Mouse (Mus musculus) erythroblast, embryonic 14.5 days (primary cell): ENCODE measurements around the gene Ndrg3. TPM values are rescaled to one million over a fixed set of nuclear protein-coding genes. Genes with fewer than 3 reads are reported as not detected.
A peak's percentile ranks its signal among the peaks of the same experiment; 100 is the strongest.
"Not testable (repeated sequence)": the region's sequence is repeated elsewhere in the genome, so short reads cannot be mapped to it uniquely, and the experiment has no call there.

Experiments used
- H3K27me3 ChIP-seq: 2 replicates; pipeline ENCODE4 v1.6.1; 2012; ENCODE audit warnings: inconsistent platforms; ENCODE audit not compliant: control insufficient read depth
- H3K36me3 ChIP-seq: 2 replicates; pipeline ENCODE4 v1.6.1; 2012; ENCODE audit warnings: mild to moderate bottlenecking, inconsistent platforms; ENCODE audit not compliant: control insufficient read depth
- H3K4me1 ChIP-seq: 2 replicates; pipeline ENCODE4 v1.6.1; 2012; ENCODE audit warnings: inconsistent platforms; ENCODE audit not compliant: control insufficient read depth
- H3K4me3 ChIP-seq: replicated peaks from 2 replicates; pipeline ENCODE3; 2012; ENCODE audit warnings: moderate library complexity, mild to moderate bottlenecking, inconsistent platforms
- H3K9me3 ChIP-seq: 2 replicates; pipeline ENCODE4 v1.6.1; 2012; ENCODE audit warnings: low read length, inconsistent platforms, mixed read lengths; ENCODE audit not compliant: control insufficient read depth
- GATA1 ChIP-seq: IDR thresholded peaks from 2 replicates; pipeline ENCODE4 v1.6.1; 2012; ENCODE audit warnings: low read length, inconsistent platforms, mixed read lengths
- TAL1 ChIP-seq: IDR thresholded peaks from 3 replicates; pipeline ENCODE4 v1.6.1; 2012; ENCODE audit warnings: low read length, inconsistent platforms, mixed read lengths
- polyA plus RNA-seq: library from polyadenylated mRNA; stranded (reverse); fragments of >175 nt; gene quantifications from 2 replicates; pipeline ENCODE4 v1.2.3, GENCODE M21; 2012

The Ndrg3 gene
- polyA plus RNA-seq, 1 experiment, result 1.6 TPM

- H3K4me3 ChIP-seq, result no peak overlapping the region
- TF ChIP-seq TAL1, result no peak
- no peaks in the 10 kb centered on the region for H3K27me3 ChIP-seq
- H3K4me1 ChIP-seq, result peaks cover 39% of the 10 kb centered on the region
- no peaks in the 10 kb centered on the region for H3K9me3 ChIP-seq
- peaks cover 95% of the 10 kb centered on the region for H3K36me3 ChIP-seq
These were observed 60.4 kb downstream of the Ndrg3 start for GRCm38 (mm10) chr2:156931421-156931820.

DNA sequence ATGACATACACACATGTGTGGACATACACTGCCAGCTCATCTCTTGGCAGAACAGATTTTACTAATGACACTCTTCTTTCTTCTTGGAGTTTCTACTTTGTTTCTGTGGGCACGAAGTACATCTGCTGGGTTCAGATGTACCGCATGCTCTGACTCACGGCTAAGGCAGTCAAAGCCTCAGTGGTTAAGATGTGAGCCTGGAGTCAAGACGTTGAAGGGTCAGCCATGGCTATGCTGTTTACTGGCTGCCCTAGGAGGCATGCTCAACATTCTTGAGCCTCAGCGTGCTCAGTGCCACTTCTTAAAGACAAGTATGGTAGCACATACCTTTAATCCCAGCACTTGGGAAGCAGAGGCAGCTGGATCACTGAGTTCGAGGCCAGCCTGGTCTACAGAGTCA, 61.3 kb downstream of the Ndrg3 start:
- peaks cover 46% of the 10 kb centered on the region for H3K4me1 ChIP-seq
- H3K9me3 ChIP-seq, result no peaks in the 10 kb centered on the region
- TF ChIP-seq TAL1 (no peak), GATA1 (no peak)
- no peaks in the 10 kb centered on the region for H3K27me3 ChIP-seq
- H3K4me3 ChIP-seq, result no peak overlapping the region
- H3K36me3 ChIP-seq, result peaks cover 95% of the 10 kb centered on the region

- Histone ChIP-seq H3K36me3 (peaks cover 89% of the 10 kb centered on the region), H3K4me1 (peaks cover 53% of the 10 kb centered on the region), H3K27me3 (no peaks in the 10 kb centered on the region), H3K9me3 (no peaks in the 10 kb centered on the region), H3K4me3 (no peak overlapping the region)
- TF ChIP-seq TAL1 (no peak), GATA1 (no peak)
These were observed 62.2 kb downstream of the Ndrg3 start for GRCm38 (mm10) chr2:156929519-156930120.

DNA sequence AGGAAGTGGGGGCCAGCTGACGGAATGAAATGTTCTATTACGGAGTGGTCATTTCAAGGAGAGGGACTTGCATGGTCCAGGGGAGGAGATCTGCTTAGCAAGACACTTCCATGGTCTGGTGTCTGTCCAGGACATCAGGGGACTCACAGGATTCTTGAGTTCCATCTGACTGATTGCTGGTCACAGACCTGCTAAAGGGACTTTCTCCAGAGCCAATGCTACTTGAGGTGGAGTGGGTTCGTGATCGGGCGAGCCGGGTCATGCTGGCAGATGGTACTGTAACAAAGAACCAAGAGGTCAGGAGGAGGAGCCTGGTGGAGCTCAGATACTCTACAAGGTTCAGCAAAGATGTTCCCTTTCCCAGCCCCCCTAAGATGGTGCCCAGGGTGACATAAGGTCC, 63.2 kb downstream of the Ndrg3 start:
- Histone ChIP-seq H3K36me3 (peaks cover 80% of the 10 kb centered on the region), H3K9me3 (no peaks in the 10 kb centered on the region), H3K4me1 (peaks cover 61% of the 10 kb centered on the region), H3K27me3 (no peaks in the 10 kb centered on the region), H3K4me3 (no peak overlapping the region)
- TF ChIP-seq GATA1 (no peak), TAL1 (no peak)

DNA sequence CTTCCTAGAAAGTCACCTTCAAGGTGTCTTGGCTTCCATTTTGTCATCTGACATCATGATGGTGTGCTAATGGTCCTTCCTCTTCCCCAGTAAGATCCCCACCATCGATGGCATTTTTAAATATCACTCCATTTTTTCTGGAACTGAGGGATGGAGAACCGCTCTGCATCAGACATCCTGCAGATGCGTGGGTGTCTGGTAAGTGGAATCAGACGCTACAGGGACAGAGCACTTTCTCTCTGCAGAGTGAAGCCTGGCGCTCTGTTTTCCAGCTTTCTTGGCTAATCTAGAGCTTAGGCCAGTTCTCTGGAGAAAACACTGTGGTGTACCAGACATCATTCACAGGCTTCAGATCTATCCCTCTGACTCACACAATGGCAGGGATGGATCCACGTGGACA, 64.2 kb downstream of the Ndrg3 start:
- Histone ChIP-seq H3K27me3 (no peaks in the 10 kb centered on the region), H3K4me1 (peaks cover 70% of the 10 kb centered on the region), H3K9me3 (no peaks in the 10 kb centered on the region), H3K36me3 (peaks cover 71% of the 10 kb centered on the region), H3K4me3 (no peak overlapping the region)
- TF ChIP-seq GATA1 (no peak), TAL1 (no peak)

DNA sequence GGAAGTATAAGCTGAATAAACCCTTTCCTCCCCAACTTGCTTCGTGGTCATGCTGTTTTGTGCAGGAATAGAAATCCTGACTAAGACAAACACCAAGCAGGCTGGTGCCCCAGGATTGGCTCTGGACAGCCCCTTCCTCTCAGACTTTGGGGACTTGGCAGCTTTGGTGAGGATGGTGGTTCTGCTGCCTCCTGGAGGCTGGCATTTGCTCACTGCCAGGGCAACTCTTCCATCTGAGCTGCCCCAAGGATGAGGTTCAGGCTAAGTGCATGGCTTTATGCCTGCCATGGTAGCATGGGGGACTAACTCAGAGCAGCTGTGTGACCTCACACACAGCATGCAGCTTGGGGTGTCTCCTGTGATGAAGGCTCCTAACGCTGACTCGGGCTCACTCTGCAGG, 66.2 kb downstream of the Ndrg3 start:
- not testable (repeated sequence) for H3K9me3 ChIP-seq, H3K4me3 ChIP-seq, H3K27me3 ChIP-seq
- Histone ChIP-seq H3K36me3 (peaks cover 55% of the 10 kb centered on the region), H3K4me1 (peaks cover 79% of the 10 kb centered on the region)

DNA sequence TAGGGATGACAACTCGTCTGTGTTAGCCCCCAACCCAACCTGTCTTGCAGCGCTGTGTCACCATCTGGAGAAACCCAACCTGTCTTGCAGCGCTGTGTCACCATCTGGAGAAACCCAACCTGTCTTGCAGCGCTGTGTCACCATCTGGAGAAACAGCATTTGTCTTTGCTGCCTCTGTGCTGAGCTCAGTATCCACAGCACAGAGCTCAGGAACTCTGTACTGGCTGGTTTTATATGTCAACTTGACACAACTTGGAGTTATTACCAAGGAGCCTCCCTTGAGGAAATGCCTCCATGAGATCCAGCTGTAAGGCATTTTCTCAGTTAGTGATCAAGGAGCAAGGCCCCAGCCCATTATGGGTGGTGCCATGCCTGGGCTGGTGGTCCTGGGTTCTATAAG, 66.8 kb downstream of the Ndrg3 start:
- peaks cover 49% of the 10 kb centered on the region for H3K36me3 ChIP-seq
- H3K4me1 ChIP-seq, result peaks cover 78% of the 10 kb centered on the region
- H3K9me3 ChIP-seq, H3K27me3 ChIP-seq, H3K4me3 ChIP-seq: not testable (repeated sequence)

- TF ChIP-seq GATA1 (0 out of 2 replicates have a peak, but pooled peaks have one; percentile 23), TAL1 (peak; percentile 68)
- peaks cover 42% of the 10 kb centered on the region for H3K36me3 ChIP-seq
- H3K4me1 ChIP-seq, result peaks cover 77% of the 10 kb centered on the region
- no peaks in the 10 kb centered on the region for H3K9me3 ChIP-seq
- peak overlapping the region; percentile 44 for H3K4me3 ChIP-seq
- no peaks in the 10 kb centered on the region for H3K27me3 ChIP-seq
These were observed 67.5 kb downstream of the Ndrg3 start for GRCm38 (mm10) chr2:156924210-156924898.

- H3K9me3 ChIP-seq, result no peaks in the 10 kb centered on the region
- H3K4me1 ChIP-seq, result peaks cover 72% of the 10 kb centered on the region
- no peak overlapping the region for H3K4me3 ChIP-seq
- peaks cover 29% of the 10 kb centered on the region for H3K36me3 ChIP-seq
- peaks cover 2% of the 10 kb centered on the region for H3K27me3 ChIP-seq
- no peak for TF ChIP-seq TAL1
- no peak for TF ChIP-seq GATA1
These were observed 68.8 kb downstream of the Ndrg3 start for GRCm38 (mm10) chr2:156923057-156923456.

GRCm38 (mm10) chr2:156919796-156920195, 72.1 kb downstream of the Ndrg3 start:
- Histone ChIP-seq H3K36me3 (no peaks in the 10 kb centered on the region), H3K27me3 (peaks cover 7% of the 10 kb centered on the region), H3K4me3 (no peak overlapping the region), H3K9me3 (peaks cover 4% of the 10 kb centered on the region), H3K4me1 (peaks cover 47% of the 10 kb centered on the region)
- TF ChIP-seq TAL1, result no peak
- TF ChIP-seq GATA1, result no peak

DNA sequence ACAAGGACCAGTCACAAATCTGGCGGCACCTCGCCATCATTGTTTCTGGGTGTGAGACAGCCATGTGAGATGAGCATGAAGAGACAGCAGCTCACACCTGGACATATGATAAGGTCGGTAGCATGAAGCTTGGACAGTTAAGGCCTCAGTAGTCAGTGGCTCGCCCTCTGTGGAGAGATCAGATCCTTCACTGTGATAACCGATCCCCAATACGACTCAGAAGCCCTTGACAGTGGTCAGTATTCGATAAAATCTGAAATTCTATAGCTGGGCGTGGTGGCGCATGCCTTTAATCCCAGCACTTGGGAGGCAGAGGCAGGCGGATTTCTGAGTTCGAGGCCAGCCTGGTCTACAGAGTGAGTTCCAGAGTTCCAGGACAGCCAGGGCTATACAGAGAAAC, 72.7 kb downstream of the Ndrg3 start:
- not testable (repeated sequence) for H3K36me3 ChIP-seq, H3K4me3 ChIP-seq
- H3K4me1 ChIP-seq, result peaks cover 41% of the 10 kb centered on the region

More for the DNA sequence above, 72.7 kb downstream of the Ndrg3 start:
- H3K27me3 ChIP-seq, H3K9me3 ChIP-seq: not testable (repeated sequence)
